Mouse (Mus musculus): ENCODE data around the gene Klhl10.

- TF ChIP-seq CTCF (IDR thresholded peaks at IDR 0.05; ENCODE audit: control insufficient read depth, insufficient read depth, insufficient read length) (no peak), USF1 (IDR thresholded peaks at IDR 0.05; ENCODE audit: low read depth) (no peak), MYOD1 (IDR thresholded peaks at IDR 0.05; ENCODE audit: control insufficient read depth, insufficient read length, low read depth) (no peak), MAX (IDR thresholded peaks at IDR 0.05) (no peak), FOSL1 (IDR thresholded peaks at IDR 0.05; ENCODE audit: insufficient read depth, low read length, poor library complexity, severe bottlenecking) (no peak), MYOG (IDR thresholded peaks at IDR 0.05; ENCODE audit: control insufficient read depth, extremely low read depth, insufficient read length) (no peak)
Measured at GRCm38 (mm10) chr11:100406273-100406672, 35.4 kb upstream of the Klhl10 start.

Measured in C2C12 (cell line).